Mouse (Mus musculus) CD4-positive, CD25-positive, alpha-beta regulatory T cell (primary cell): ENCODE results near the gene Olfr1355. TPM values are rescaled to one million over a fixed set of nuclear protein-coding genes. Genes with fewer than 3 reads are reported as not detected.

Experiments
- polyA plus RNA-seq: library from polyadenylated mRNA; unstranded; fragments of 100-300 nt; shearing (Covaris generic); gene quantifications from one replicate; pipeline ENCODE4 v1.2.1, GENCODE M21; 2017

Gene Olfr1355
- not detected for polyA plus RNA-seq

DNA sequence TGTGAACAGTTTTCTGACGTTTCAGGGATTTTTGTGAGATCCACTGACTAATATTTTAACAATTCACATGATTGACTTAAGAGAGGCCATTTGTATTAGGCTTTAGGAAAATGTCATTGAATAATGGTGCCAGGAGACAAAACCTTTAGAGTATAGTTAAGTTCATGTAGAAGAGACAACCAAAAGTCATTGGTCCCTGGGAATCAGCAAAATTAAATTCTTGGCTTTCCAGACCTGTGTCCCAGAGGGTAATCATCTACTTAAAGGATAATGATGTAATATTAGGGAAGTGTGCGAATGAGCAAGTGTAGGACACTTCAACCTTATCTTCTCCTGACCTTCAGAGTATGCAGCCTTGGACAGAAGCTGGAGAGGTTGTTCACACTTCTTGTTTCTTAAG, at the start of gene Olfr1355:
Gene Olfr1355, plus strand, starts transcription at position 301 of the 400 bp plus-strand sequence.

GRCm38 (mm10) chr10:78852066-78852465, 23.3 kb upstream of the Olfr1355 start, which contains the start of gene Olfr1356:
Gene Olfr1356 (minus strand): TSS chr10:78852166.

DNA sequence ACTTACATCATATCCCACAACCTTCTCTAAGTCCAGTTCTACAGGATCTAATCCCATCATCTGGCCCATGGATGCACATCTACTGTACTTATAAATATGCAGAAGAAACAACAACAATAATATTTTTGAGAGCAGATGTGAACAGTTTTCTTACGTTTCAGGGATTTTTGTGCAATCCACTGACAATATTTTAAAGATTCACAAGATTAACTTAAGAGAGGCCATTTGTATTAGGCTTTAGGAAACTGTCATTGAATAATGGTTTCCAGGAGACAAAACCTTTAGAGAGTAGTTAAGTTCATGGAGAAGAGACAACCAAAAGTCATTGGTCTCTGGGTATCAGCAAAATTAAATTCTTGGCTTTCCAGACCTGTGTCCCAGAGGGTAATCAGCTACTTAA, 37.5 kb downstream of the Olfr1355 start, which contains the start of gene Olfr1354:
Gene Olfr1354, plus strand, starts transcription at position 301 of the 400 bp plus-strand sequence.

Other genes with a start within 250 kb of the Olfr1355 start
- gene Casp14, start 157.2 kb upstream of the Olfr1355 start, polyA plus RNA-seq, result not detected
- gene Ccdc105, start 122.5 kb upstream of the Olfr1355 start, polyA plus RNA-seq, result not detected
- gene Slc1a6, start 95.0 kb upstream of the Olfr1355 start, polyA plus RNA-seq, result not detected
- not detected for gene Olfr1356, start 23.4 kb upstream of the Olfr1355 start, polyA plus RNA-seq
- not detected for gene Olfr1354, start 37.6 kb downstream of the Olfr1355 start, polyA plus RNA-seq
- gene Olfr8, start 75.1 kb downstream of the Olfr1355 start, polyA plus RNA-seq, result not detected
- not detected for gene Olfr1353, start 87.8 kb downstream of the Olfr1355 start, polyA plus RNA-seq
- not detected for gene Olfr1352, start 105.5 kb downstream of the Olfr1355 start, polyA plus RNA-seq
- not detected for gene Olfr1351, start 136.9 kb downstream of the Olfr1355 start, polyA plus RNA-seq
- 0.11 TPM for gene Olfr57, start 153.2 kb downstream of the Olfr1355 start, polyA plus RNA-seq
- gene 2610008E11Rik, start 222.1 kb downstream of the Olfr1355 start, polyA plus RNA-seq, result 23.9 TPM